7 mouse cellular contexts compared by ENCODE assay signal in the genomic region with DNA sequence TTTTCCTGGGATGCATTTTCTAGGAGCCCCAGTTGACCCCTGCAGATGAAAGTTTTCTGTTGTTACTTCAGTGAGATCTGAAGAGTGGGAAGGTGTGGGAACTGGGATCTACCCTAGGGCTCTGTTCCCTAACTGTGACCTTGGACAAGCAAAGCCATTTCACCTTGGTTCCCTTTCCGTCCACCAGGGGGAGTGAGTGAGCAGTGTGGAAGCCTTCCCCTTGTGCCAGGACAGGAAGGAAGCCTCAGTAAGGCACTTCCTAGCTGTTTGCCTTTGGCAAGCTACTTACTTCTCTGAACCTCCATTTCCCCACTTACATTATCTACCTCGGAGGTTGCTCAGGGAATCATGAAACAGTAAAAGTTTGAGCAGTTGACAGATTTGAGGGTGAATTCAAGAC. TPM values are rescaled to one million over a fixed set of nuclear protein-coding genes. Genes with fewer than 3 reads are reported as not detected.
DNase-seq lines count a peak whose midpoint lies in the region; ATAC-seq and TF ChIP-seq lines count a peak whose summit lies in the region.

No protein-coding gene starts in this region.

- peak; percentile 88 for DNase-seq in CD4-positive, CD25-positive, alpha-beta regulatory T cell, adult 2 months (ENCODE audit: low read depth, low spot score)
- peak; percentile 41 for DNase-seq in G1E (ENCODE audit: low spot score)
- peak; percentile 68 to 72 for DNase-seq in cerebellum, adult 18-20 months
- DNase-seq in forebrain, postnatal 0 days, result peak; percentile 75
- DNase-seq in kidney, adult 8-10 months, result peak; percentile 65 to 82

- ATAC-seq in G1E (ENCODE audit: extremely low read depth, insufficient number of reproducible peaks, low FRiP score, poor library complexity, severe bottlenecking), result no peak
- ATAC-seq in forebrain, postnatal 0 days, result peak; percentile 14; the same call in 1 of the 2 replicates
- ATAC-seq in megakaryocyte, adult 5-6 weeks (ENCODE audit: poor library complexity, severe bottlenecking), result peak; percentile 77

- H3K4me1 ChIP-seq in G1E (ENCODE audit: insufficient read depth, low read depth, low read length), result no peaks in the 10 kb centered on the region
- H3K4me1 ChIP-seq in forebrain, postnatal 0 days (ENCODE audit: insufficient read depth), result peaks cover 9% of the 10 kb centered on the region; the same call in 1 of the 2 replicates
- 0 out of 2 replicates have a peak, but pooled peaks cover 2% of the 10 kb centered on the region for H3K4me1 ChIP-seq in small intestine, adult 2 months (ENCODE audit: control insufficient read depth, insufficient read depth, insufficient read length, low read length)

- no peaks in the 10 kb centered on the region for H3K9me3 ChIP-seq in G1E (replicated peaks)
- no peaks in the 10 kb centered on the region for H3K9me3 ChIP-seq in forebrain, postnatal 0 days (ENCODE audit: low read length)

- peak; percentile 98 for TF ChIP-seq CTCF in G1E (IDR thresholded peaks at IDR 0.05; ENCODE audit: low read depth, low read length)
- TF ChIP-seq CTCF in forebrain, postnatal 0 days (IDR thresholded peaks at IDR 0.05; ENCODE audit: low read depth), result peak; percentile 90
- TF ChIP-seq CTCF in small intestine, adult 2 months (IDR thresholded peaks at IDR 0.05; ENCODE audit: extremely low read depth, insufficient read length, insufficient replicate concordance, low read depth, low read length), result peak; percentile 87

- WGBS in forebrain, postnatal 0 days, result 13% methylated on average over 2 of the region's 2 CpGs
- whole genome bisulfite sequencing in small intestine, adult 2 months, result 26% methylated on average over 2 of the region's 2 CpGs

- no peak for TF ChIP-seq POLR2A in small intestine, adult 2 months (IDR thresholded peaks at IDR 0.05; ENCODE audit: low read depth, low read length)

- no peak overlapping the region for H3K4me2 ChIP-seq in forebrain, postnatal 0 days (ENCODE audit: low read depth)

- H3K27ac ChIP-seq in forebrain, postnatal 0 days (ENCODE audit: low read depth, low read length), result peak overlapping the region; percentile 72
- H3K27ac ChIP-seq in small intestine, adult 2 months (ENCODE audit: insufficient read depth, low read depth, low read length), result no peak overlapping the region

- peaks cover 14% of the 10 kb centered on the region for H3K27me3 ChIP-seq in G1E (ENCODE audit: insufficient read depth, low read length)
- no peaks in the 10 kb centered on the region for H3K27me3 ChIP-seq in forebrain, postnatal 0 days (ENCODE audit: insufficient read depth, low read length)
- no peaks in the 10 kb centered on the region for H3K27me3 ChIP-seq in small intestine, adult 2 months (ENCODE audit: control insufficient read depth, insufficient read depth, low read length)

- H3K4me3 ChIP-seq in G1E (ENCODE audit: low read depth, low read length), result no peak overlapping the region
- H3K4me3 ChIP-seq in forebrain, postnatal 0 days (ENCODE audit: low read depth, low read length), result no peak overlapping the region
- H3K4me3 ChIP-seq in small intestine, adult 2 months (ENCODE audit: low read depth, low read length), result no peak overlapping the region

- no peak overlapping the region for H3K9ac ChIP-seq in forebrain, postnatal 0 days

- no peaks in the 10 kb centered on the region for H3K36me3 ChIP-seq in G1E (replicated peaks)
- no peaks in the 10 kb centered on the region for H3K36me3 ChIP-seq in forebrain, postnatal 0 days (ENCODE audit: insufficient read depth)
- no peaks in the 10 kb centered on the region for H3K36me3 ChIP-seq in small intestine, adult 2 months (ENCODE audit: control insufficient read depth, insufficient read depth, low read length)

RNA-seq across cellular contexts. Expression of gene Il9r, which starts 59.0 kb away (rescaled TPM):
- 2.3 and 4.6 TPM in 2 replicates for total RNA-seq in G1E (2014; fragmentation: Nextera tagmentation)
- 5.7 and 6.9 TPM in 2 replicates for total RNA-seq in G1E (2017)
- polyA plus RNA-seq in G1E (2012), result 2.6 and 4.0 TPM in 2 replicates
- not detected in 2 replicates for total RNA-seq in forebrain, postnatal 0 days (2014; rRNA removed)
- not detected in 2 replicates for polyA plus RNA-seq in forebrain, postnatal 0 days (2015; fragmentation: Nextera tagmentation; extraction: Ambion mirVana)
- not detected in 2 replicates for total RNA-seq in megakaryocyte, adult 5-6 weeks (2015)
- not detected in 2 replicates for total RNA-seq in megakaryocyte, adult 5-6 weeks (2017)
- 0.85 and 1.4 TPM in 2 replicates for polyA plus RNA-seq in small intestine, adult 2 months (2012; rRNA removed)
